Mouse (Mus musculus) heart, postnatal 10 days (tissue): Measurements from ENCODE around the gene Spon1. TPM values are rescaled to one million over a fixed set of nuclear protein-coding genes. Genes with fewer than 3 reads are reported as not detected.
A peak's percentile ranks its signal among the peaks of the same experiment; 100 is the strongest.

Source experiments
- DNase-seq, 2 experiments: peaks; one replicate each; pipeline ENCODE4 v3.0.0; 2021
- intact Hi-C: fragments of 180-260 bp; cut with DNase I; formaldehyde crosslinking; loops from one replicate; pipeline ENCODE4 v1.15.1; 2025
- total RNA-seq, 2 experiments: library from RNA; stranded (reverse); gene quantifications; 2 replicates each; pipeline ENCODE4 v1.2.3; 2021

Spon1 gene
- total RNA-seq, 2 experiments from 2014 or later = 14.5 to 17.5 TPM

GRCm38 (mm10) chr7:113972536-113972935 is 206.7 kb downstream of the Spon1 start:
- DNase-seq = no peak
- intact Hi-C loops = no loop called here

GRCm38 (mm10) chr7:113986406-113987134 is 220.8 kb downstream of the Spon1 start:
- intact Hi-C loops = no loop called here

GRCm38 (mm10) chr7:113988156-113988555 is 222.4 kb downstream of the Spon1 start:
- no peak for DNase-seq
- intact Hi-C loops = no loop called here

More at GRCm38 (mm10) chr7:113986406-113987134, 220.8 kb downstream of the Spon1 start:
- peak; percentile 29 to 35 for DNase-seq

GRCm38 (mm10) chr7:113997675-113998354 is 232.0 kb downstream of the Spon1 start:
- DNase-seq = no peak
- intact Hi-C loops = no loop called here

GRCm38 (mm10) chr7:114004171-114004570 is 238.4 kb downstream of the Spon1 start:
- no peak for DNase-seq
- intact Hi-C loops = no loop called here

GRCm38 (mm10) chr7:114005499-114005898 is 239.7 kb downstream of the Spon1 start:
- DNase-seq = no peak
- intact Hi-C loops = no loop called here

- intact Hi-C loops = no loop called here
- no peak for DNase-seq
Observed at GRCm38 (mm10) chr7:114006456-114006855, 240.7 kb downstream of the Spon1 start.

GRCm38 (mm10) chr7:114007565-114007964 is 241.8 kb downstream of the Spon1 start:
- intact Hi-C loops = no loop called here
- DNase-seq = peak; percentile 24 to 52

- no peak for DNase-seq
- intact Hi-C loops = no loop called here
Observed at GRCm38 (mm10) chr7:114011726-114012443, 246.1 kb downstream of the Spon1 start.

GRCm38 (mm10) chr7:114016001-114016949 is 250.5 kb downstream of the Spon1 start:
- intact Hi-C loops = no loop called here
- DNase-seq = peak; percentile 37 to 49

GRCm38 (mm10) chr7:114018861-114019260 is 253.1 kb downstream of the Spon1 start:
- intact Hi-C loops = no loop called here
- peak in 1 of 2 experiments; percentile 49 for DNase-seq

GRCm38 (mm10) chr7:114020057-114020703 is 254.4 kb downstream of the Spon1 start:
- intact Hi-C loops = loop anchor here (1.0 to 5.0 kb wide), 3 partner anchors 261 to 643 kb away; no protein-coding TSS in a partner anchor
- no peak for DNase-seq

- DNase-seq = peak; percentile 81 to 87
Observed at GRCm38 (mm10) chr7:114020704-114021093, 254.9 kb downstream of the Spon1 start.

GRCm38 (mm10) chr7:114026923-114027322 is 261.1 kb downstream of the Spon1 start:
- no peak for DNase-seq
- intact Hi-C loops = no loop called here

More at GRCm38 (mm10) chr7:114020704-114021093, 254.9 kb downstream of the Spon1 start:
- intact Hi-C loops = loop anchor here (1.0 to 5.0 kb wide), 3 partner anchors 261 to 643 kb away; no protein-coding TSS in a partner anchor

- no peak for DNase-seq
- intact Hi-C loops = no loop called here
Observed at GRCm38 (mm10) chr7:114027406-114027805, 261.6 kb downstream of the Spon1 start.

- DNase-seq = no peak
- intact Hi-C loops = no loop called here
Observed at GRCm38 (mm10) chr7:114028828-114029227, 263.0 kb downstream of the Spon1 start.

GRCm38 (mm10) chr7:114029596-114029995 is 263.8 kb downstream of the Spon1 start:
- DNase-seq = peak; percentile 69 to 75
- intact Hi-C loops = no loop called here

- intact Hi-C loops = no loop called here
- DNase-seq = no peak
Observed at GRCm38 (mm10) chr7:114037237-114037636, 271.4 kb downstream of the Spon1 start.

- intact Hi-C loops = no loop called here
- peak in 1 of 2 experiments; percentile 37 for DNase-seq
Observed at GRCm38 (mm10) chr7:114041349-114041748, 275.6 kb downstream of the Spon1 start.
